Mouse (Mus musculus): ENCODE measurements around the gene Plgrkt. TPM values are rescaled to one million over a fixed set of nuclear protein-coding genes. Genes with fewer than 3 reads are reported as not detected.

The Plgrkt gene
- polyA plus RNA-seq, 2 experiments: 47.5 to 64.6 TPM

- no peak for TF ChIP-seq POLR2A (IDR thresholded peaks at IDR 0.05; ENCODE audit: borderline replicate concordance, extremely low read depth, insufficient read depth, insufficient read length)
- H3K27me3 ChIP-seq (ENCODE audit: control insufficient read depth, insufficient read depth, low read length): no peaks in the 10 kb centered on the region
- no peaks in the 10 kb centered on the region for H3K36me3 ChIP-seq (ENCODE audit: control insufficient read depth, insufficient read depth, low read length)
- H3K4me2 ChIP-seq (replicated peaks; ENCODE audit: low read depth, low read length, severe bottlenecking): no peak overlapping the region
- WGBS: 73% methylated on average over 5 of the region's 5 CpGs
- no peak overlapping the region for H3K4me3 ChIP-seq (replicated peaks; ENCODE audit: low read length)
- H3K9ac ChIP-seq (ENCODE audit: low read depth, low read length, severe bottlenecking): no peak overlapping the region
- H3K27ac ChIP-seq (replicated peaks; ENCODE audit: low read depth, low read length): no peak overlapping the region
- ATAC-seq (ENCODE audit: low FRiP score, low read depth) (no peak), DNase-seq (ENCODE audit: low spot score) (no peak)
- no peaks in the 10 kb centered on the region for H3K4me1 ChIP-seq (ENCODE audit: control insufficient read depth, insufficient read depth, low read length)
- no peaks in the 10 kb centered on the region for H3K9me3 ChIP-seq (ENCODE audit: control insufficient read depth, low read length)
Observed at GRCm38 (mm10) chr19:29390483-29390882, 23.3 kb upstream of the Plgrkt start.

GRCm38 (mm10) chr19:29388818-29389217 is 21.6 kb upstream of the Plgrkt start:
- no peak for TF ChIP-seq POLR2A (IDR thresholded peaks at IDR 0.05; ENCODE audit: borderline replicate concordance, extremely low read depth, insufficient read depth, insufficient read length)
- ATAC-seq (ENCODE audit: low FRiP score, low read depth) (no peak), DNase-seq (ENCODE audit: low spot score) (no peak)
- 95% methylated on average over 1 of the region's 1 CpGs for WGBS
- Histone ChIP-seq H3K36me3 (ENCODE audit: control insufficient read depth, insufficient read depth, low read length) (no peaks in the 10 kb centered on the region), H3K27ac (replicated peaks; ENCODE audit: low read depth, low read length) (no peak overlapping the region), H3K9me3 (ENCODE audit: control insufficient read depth, low read length) (no peaks in the 10 kb centered on the region), H3K4me3 (replicated peaks; ENCODE audit: low read length) (no peak overlapping the region), H3K4me2 (replicated peaks; ENCODE audit: low read depth, low read length, severe bottlenecking) (no peak overlapping the region), H3K27me3 (ENCODE audit: control insufficient read depth, insufficient read depth, low read length) (no peaks in the 10 kb centered on the region), H3K9ac (ENCODE audit: low read depth, low read length, severe bottlenecking) (no peak overlapping the region), H3K4me1 (ENCODE audit: control insufficient read depth, insufficient read depth, low read length) (no peaks in the 10 kb centered on the region)

GRCm38 (mm10) chr19:29385822-29386221 is 18.6 kb upstream of the Plgrkt start:
- TF ChIP-seq POLR2A (IDR thresholded peaks at IDR 0.05; ENCODE audit: borderline replicate concordance, extremely low read depth, insufficient read depth, insufficient read length): no peak
- no peak overlapping the region for H3K9ac ChIP-seq (ENCODE audit: low read depth, low read length, severe bottlenecking)
- H3K36me3 ChIP-seq (ENCODE audit: control insufficient read depth, insufficient read depth, low read length): no peaks in the 10 kb centered on the region
- H3K27ac ChIP-seq (replicated peaks; ENCODE audit: low read depth, low read length): no peak overlapping the region
- H3K4me2 ChIP-seq (replicated peaks; ENCODE audit: low read depth, low read length, severe bottlenecking): no peak overlapping the region
- 88% methylated on average over 4 of the region's 4 CpGs for WGBS
- H3K9me3 ChIP-seq (ENCODE audit: control insufficient read depth, low read length): no peaks in the 10 kb centered on the region
- H3K27me3 ChIP-seq (ENCODE audit: control insufficient read depth, insufficient read depth, low read length): no peaks in the 10 kb centered on the region
- H3K4me1 ChIP-seq (ENCODE audit: control insufficient read depth, insufficient read depth, low read length): no peaks in the 10 kb centered on the region
- no peak for DNase-seq (ENCODE audit: low spot score)
- no peak for ATAC-seq (ENCODE audit: low FRiP score, low read depth)
- no peak overlapping the region for H3K4me3 ChIP-seq (replicated peaks; ENCODE audit: low read length)

- Histone ChIP-seq H3K9ac (ENCODE audit: low read depth, low read length, severe bottlenecking) (no peak overlapping the region), H3K27me3 (ENCODE audit: control insufficient read depth, insufficient read depth, low read length) (no peaks in the 10 kb centered on the region), H3K4me2 (replicated peaks; ENCODE audit: low read depth, low read length, severe bottlenecking) (no peak overlapping the region), H3K9me3 (ENCODE audit: control insufficient read depth, low read length) (no peaks in the 10 kb centered on the region), H3K27ac (replicated peaks; ENCODE audit: low read depth, low read length) (no peak overlapping the region), H3K4me1 (ENCODE audit: control insufficient read depth, insufficient read depth, low read length) (no peaks in the 10 kb centered on the region), H3K4me3 (replicated peaks; ENCODE audit: low read length) (no peak overlapping the region), H3K36me3 (ENCODE audit: control insufficient read depth, insufficient read depth, low read length) (no peaks in the 10 kb centered on the region)
- TF ChIP-seq POLR2A (IDR thresholded peaks at IDR 0.05; ENCODE audit: borderline replicate concordance, extremely low read depth, insufficient read depth, insufficient read length): no peak
- no peak for ATAC-seq (ENCODE audit: low FRiP score, low read depth)
- 85% methylated on average over 6 of the region's 6 CpGs for WGBS
- DNase-seq (ENCODE audit: low spot score): no peak
Observed at GRCm38 (mm10) chr19:29384994-29385393, 17.8 kb upstream of the Plgrkt start.

GRCm38 (mm10) chr19:29384412-29384811 is 17.2 kb upstream of the Plgrkt start:
- 87% methylated on average over 9 of the region's 9 CpGs for WGBS
- H3K4me1 ChIP-seq (ENCODE audit: control insufficient read depth, insufficient read depth, low read length): no peaks in the 10 kb centered on the region
- no peak for DNase-seq (ENCODE audit: low spot score)
- H3K9ac ChIP-seq (ENCODE audit: low read depth, low read length, severe bottlenecking): no peak overlapping the region
- no peak overlapping the region for H3K4me3 ChIP-seq (replicated peaks; ENCODE audit: low read length)
- no peak overlapping the region for H3K4me2 ChIP-seq (replicated peaks; ENCODE audit: low read depth, low read length, severe bottlenecking)
- H3K27me3 ChIP-seq (ENCODE audit: control insufficient read depth, insufficient read depth, low read length): no peaks in the 10 kb centered on the region
- H3K9me3 ChIP-seq (ENCODE audit: control insufficient read depth, low read length): no peaks in the 10 kb centered on the region
- ATAC-seq (ENCODE audit: low FRiP score, low read depth): no peak
- H3K36me3 ChIP-seq (ENCODE audit: control insufficient read depth, insufficient read depth, low read length): no peaks in the 10 kb centered on the region
- no peak for TF ChIP-seq POLR2A (IDR thresholded peaks at IDR 0.05; ENCODE audit: borderline replicate concordance, extremely low read depth, insufficient read depth, insufficient read length)
- H3K27ac ChIP-seq (replicated peaks; ENCODE audit: low read depth, low read length): no peak overlapping the region

- Histone ChIP-seq H3K9ac (ENCODE audit: low read depth, low read length, severe bottlenecking) (no peak overlapping the region), H3K36me3 (ENCODE audit: control insufficient read depth, insufficient read depth, low read length) (no peaks in the 10 kb centered on the region), H3K4me1 (ENCODE audit: control insufficient read depth, insufficient read depth, low read length) (no peaks in the 10 kb centered on the region), H3K27me3 (ENCODE audit: control insufficient read depth, insufficient read depth, low read length) (no peaks in the 10 kb centered on the region), H3K4me3 (replicated peaks; ENCODE audit: low read length) (no peak overlapping the region), H3K4me2 (replicated peaks; ENCODE audit: low read depth, low read length, severe bottlenecking) (no peak overlapping the region), H3K9me3 (ENCODE audit: control insufficient read depth, low read length) (no peaks in the 10 kb centered on the region), H3K27ac (replicated peaks; ENCODE audit: low read depth, low read length) (no peak overlapping the region)
- ATAC-seq (ENCODE audit: low FRiP score, low read depth) (no peak), DNase-seq (ENCODE audit: low spot score) (no peak)
- WGBS: 93% methylated on average over 5 of the region's 5 CpGs
- no peak for TF ChIP-seq POLR2A (IDR thresholded peaks at IDR 0.05; ENCODE audit: borderline replicate concordance, extremely low read depth, insufficient read depth, insufficient read length)
Observed at GRCm38 (mm10) chr19:29383368-29383767, 16.2 kb upstream of the Plgrkt start.
